Mouse (Mus musculus) spleen, adult 18-20 months (tissue): Measurements from ENCODE around the gene Nr3c2.

ENCODE experiments used
- DNase-seq, 2 experiments: peaks; one replicate each; pipeline ENCODE4 v3.0.0; 2022; ENCODE audit warnings: mixed read lengths in 2 of 2

The Nr3c2 gene

GRCm38 (mm10) chr8:76899411-76900154 lies at the start of gene Nr3c2:
Gene Nr3c2 (plus strand): TSS chr8:76899442.
- peak; percentile 15 to 40 for DNase-seq

GRCm38 (mm10) chr8:76858534-76858933 lies 40.7 kb upstream of the Nr3c2 start:
- DNase-seq = no peak

GRCm38 (mm10) chr8:76859709-76860108 lies 39.5 kb upstream of the Nr3c2 start:
- DNase-seq = no peak

GRCm38 (mm10) chr8:76863066-76863465 lies 36.2 kb upstream of the Nr3c2 start:
- DNase-seq = no peak

- no peak for DNase-seq
Measured at GRCm38 (mm10) chr8:76876809-76877208, 22.4 kb upstream of the Nr3c2 start.

- DNase-seq = no peak
Measured at GRCm38 (mm10) chr8:76897050-76897449, 2.2 kb upstream of the Nr3c2 start.

- peak; percentile 43 to 63 for DNase-seq
Measured at GRCm38 (mm10) chr8:76898721-76899410, 376 bp upstream of the Nr3c2 start.

GRCm38 (mm10) chr8:76900155-76901141 lies 1.2 kb downstream of the Nr3c2 start:
- DNase-seq = peak; percentile 9 to 47

GRCm38 (mm10) chr8:76901430-76902204 lies 2.4 kb downstream of the Nr3c2 start:
- peak; percentile 81 to 84 for DNase-seq

- DNase-seq = no peak
Measured at GRCm38 (mm10) chr8:76902205-76903078, 3.2 kb downstream of the Nr3c2 start.

- DNase-seq = no peak
Measured at GRCm38 (mm10) chr8:76911206-76911605, 12.0 kb downstream of the Nr3c2 start.

GRCm38 (mm10) chr8:76912678-76913077 lies 13.4 kb downstream of the Nr3c2 start:
- DNase-seq = no peak

GRCm38 (mm10) chr8:76913207-76913606 lies 14.0 kb downstream of the Nr3c2 start:
- DNase-seq = no peak

- no peak for DNase-seq
Measured at GRCm38 (mm10) chr8:76915260-76915659, 16.0 kb downstream of the Nr3c2 start.

- no peak for DNase-seq
Measured at GRCm38 (mm10) chr8:76919546-76919945, 20.3 kb downstream of the Nr3c2 start.

- DNase-seq = no peak
Measured at GRCm38 (mm10) chr8:76924150-76924549, 24.9 kb downstream of the Nr3c2 start.

- no peak for DNase-seq
Measured at GRCm38 (mm10) chr8:76928326-76928725, 29.1 kb downstream of the Nr3c2 start.

GRCm38 (mm10) chr8:76928808-76929207 lies 29.6 kb downstream of the Nr3c2 start:
- no peak for DNase-seq

- no peak for DNase-seq
Measured at GRCm38 (mm10) chr8:76965046-76965445, 65.8 kb downstream of the Nr3c2 start.

- DNase-seq = no peak
Measured at GRCm38 (mm10) chr8:76971187-76971586, 71.9 kb downstream of the Nr3c2 start.

- DNase-seq = no peak
Measured at GRCm38 (mm10) chr8:76971761-76972404, 72.6 kb downstream of the Nr3c2 start.
